ENCODE assay signal across 9 mouse cellular contexts in genomic region chr10:125996989-125997388, GRCm38 (mm10). TPM values are rescaled to one million over a fixed set of nuclear protein-coding genes. Genes with fewer than 3 reads are reported as not detected.
DNase-seq lines count a peak whose midpoint lies in the region; ATAC-seq and TF ChIP-seq lines count a peak whose summit lies in the region.
"Had no signal": no experiment of that assay in that cellular context is flagged by ENCODE, and none has a peak within 500 bp of the region (broad histone marks: within the 10 kb centered on the region; RNA-seq: fewer than 3 reads in every experiment).

No protein-coding gene starts in this region.

- no peaks in the 10 kb centered on the region for H3K9me3 ChIP-seq in lung, embryonic 14.5 days (ENCODE audit: low read depth, low read length)

- peaks cover 55% of the 10 kb centered on the region for H3K36me3 ChIP-seq in lung, embryonic 14.5 days (ENCODE audit: insufficient read depth)

- no peak overlapping the region for H3K9ac ChIP-seq in lung, embryonic 14.5 days
- H3K9ac ChIP-seq: liver, embryonic 14.5 days had no signal

- H3K27me3 ChIP-seq in lung, embryonic 14.5 days (ENCODE audit: insufficient read depth, low read length), result no peaks in the 10 kb centered on the region

- peak; percentile 19 for DNase-seq in lung, embryonic 14.5 days
- DNase-seq in lung, postnatal 36 days, result no peak
- DNase-seq in cerebellum, postnatal 36 days, result peak; percentile 45
- peak; percentile 24 for DNase-seq in kidney, postnatal 10 days
- DNase-seq in retina, embryonic 14.5 days (ENCODE audit: low spot score), result peak; percentile 36
- DNase-seq in thymus, postnatal 25 days, result no peak
- DNase-seq in heart, adult 8-10 months (ENCODE audit: low spot score), result no peak

- H3K4me3 ChIP-seq in lung, embryonic 14.5 days (ENCODE audit: low read depth, low read length), result no peak overlapping the region

- no peak overlapping the region for H3K27ac ChIP-seq in lung, embryonic 14.5 days (ENCODE audit: low read depth)
- H3K27ac ChIP-seq: liver, embryonic 14.5 days had no signal

- H3K4me1 ChIP-seq in lung, embryonic 14.5 days (ENCODE audit: insufficient read depth), result no peaks in the 10 kb centered on the region

- no peak for TF ChIP-seq CTCF in lung, embryonic 14.5 days (IDR thresholded peaks at IDR 0.05; ENCODE audit: low read depth)

- no peak for ATAC-seq in lung, embryonic 14.5 days (ENCODE audit: insufficient read depth)
- ATAC-seq: inflammation-experienced regulatory T-cells, adult 6 months had no signal

- no peak overlapping the region for H3K4me2 ChIP-seq in lung, embryonic 14.5 days

- 74% methylated on average over 9 of the region's 9 CpGs for WGBS in lung, embryonic 14.5 days

RNA-seq across cellular contexts. Expression of gene Lrig3, which starts 31.0 kb away (rescaled TPM):
- polyA plus RNA-seq in lung, embryonic 14.5 days (2014; fragmentation: Nextera tagmentation; extraction: Ambion mirVana), result 12.0 and 12.1 TPM in 2 replicates
- total RNA-seq in heart, adult 8-10 months (2022), result 1 to 10 TPM in 3 of 4 experiments, under 1 TPM in 1; 0.98 to 2.2 (median 1.6) TPM
- polyA plus RNA-seq: inflammation-experienced regulatory T-cells, adult 6 months had no signal

Comparison
In these comparisons a context has a peak if more than half of its experiments do, and no peak if none do; other contexts are left out.
1. DNase-seq: peak in lung, embryonic 14.5 days (single experiment), cerebellum, postnatal 36 days (2 of 2), kidney, postnatal 10 days (single experiment) and retina, embryonic 14.5 days (single experiment); none in lung, postnatal 36 days (single experiment), thymus, postnatal 25 days (single experiment) and heart, adult 8-10 months (single experiment).